Mouse (Mus musculus): ENCODE data around the gene Adck2. TPM values are rescaled to one million over a fixed set of nuclear protein-coding genes. Genes with fewer than 3 reads are reported as not detected.

Gene Adck2
- total RNA-seq, 4 experiments from 2014 or later: 9.4 to 15.7 (median 13.7) TPM

Other genes starting within 250 kb of the Adck2 start
- 10 to 100 TPM; 18.9 to 25.0 (median 19.7) TPM for gene Slc37a3, start 196.2 kb upstream of the Adck2 start, total RNA-seq (2022)
- gene Rab19, start 192.7 kb upstream of the Adck2 start, total RNA-seq (2022): under 1 TPM in 3 of 4 experiments, not detected in 1; 0.29 to 0.75 (median 0.44) TPM
- 10 to 100 TPM; 32.5 to 68.0 (median 39.8) TPM for gene Mkrn1, start 153.4 kb upstream of the Adck2 start, total RNA-seq (2022)
- 1 to 10 TPM; 4.6 to 6.4 (median 5.7) TPM for gene Dennd2a, start 16.0 kb upstream of the Adck2 start, total RNA-seq (2022)
- not detected for gene Gm42420, start 11.9 kb downstream of the Adck2 start, total RNA-seq (2022)
- gene Ndufb2, start 18.7 kb downstream of the Adck2 start, total RNA-seq (2022): 100 to 1,000 TPM; 683 to 751 (median 738) TPM
- gene Braf, start 151.6 kb downstream of the Adck2 start, total RNA-seq (2022): 10 to 100 TPM; 14.9 to 16.4 (median 15.7) TPM
- 100 to 1,000 TPM in 3 of 4 experiments, 10 to 100 TPM in 1; 91.8 to 121 (median 111) TPM for gene Mrps33, start 237.1 kb downstream of the Adck2 start, total RNA-seq (2022)